ENCODE assay signal across 9 mouse cellular contexts in genomic region chr11:4821492-4822445, GRCm38 (mm10). TPM values are rescaled to one million over a fixed set of nuclear protein-coding genes. Genes with fewer than 3 reads are reported as not detected.
DNase-seq lines count a peak whose midpoint lies in the region; ATAC-seq and TF ChIP-seq lines count a peak whose summit lies in the region.
"Had no signal": no experiment of that assay in that cellular context is flagged by ENCODE, and none has a peak within 500 bp of the region (broad histone marks: within the 10 kb centered on the region; RNA-seq: fewer than 3 reads in every experiment).

No protein-coding gene starts in this region.

- TF ChIP-seq CTCF in forebrain, postnatal 0 days (IDR thresholded peaks at IDR 0.05; ENCODE audit: low read depth), result peak; percentile 87

- H3K4me2 ChIP-seq in forebrain, postnatal 0 days (ENCODE audit: low read depth), result no peak overlapping the region
- H3K4me2 ChIP-seq in forebrain, embryonic 13.5 days, result no peak overlapping the region
- no peak overlapping the region for H3K4me2 ChIP-seq in hindbrain, embryonic 11.5 days (replicated peaks; ENCODE audit: low read depth, low read length)
- H3K4me2 ChIP-seq: stomach, embryonic 15.5 days had no signal

- no peak overlapping the region for H3K9ac ChIP-seq in forebrain, postnatal 0 days
- no peak overlapping the region for H3K9ac ChIP-seq in forebrain, embryonic 13.5 days
- H3K9ac ChIP-seq in hindbrain, embryonic 11.5 days (ENCODE audit: low read depth, low read length), result no peak overlapping the region
- H3K9ac ChIP-seq: stomach, embryonic 15.5 days had no signal

- no peaks in the 10 kb centered on the region for H3K9me3 ChIP-seq in forebrain, postnatal 0 days (ENCODE audit: low read length)
- no peaks in the 10 kb centered on the region for H3K9me3 ChIP-seq in forebrain, embryonic 13.5 days (replicated peaks)
- no peaks in the 10 kb centered on the region for H3K9me3 ChIP-seq in hindbrain, embryonic 11.5 days (ENCODE audit: control insufficient read depth, low read length)
- H3K9me3 ChIP-seq: stomach, embryonic 15.5 days had no signal

- DNase-seq in forebrain, postnatal 0 days, result peak; percentile 71
- peak; percentile 20 to 28 for DNase-seq in right cerebral cortex, adult 2 months (ENCODE audit: low spot score in 2 of 2)
- DNase-seq in right cerebral cortex, postnatal 4 days, result no peak
- DNase-seq in hindbrain, embryonic 11.5 days (ENCODE audit: low spot score), result peak; percentile 49
- peak; percentile 73 for DNase-seq in retina, embryonic 14.5 days (ENCODE audit: low spot score)
- no peak for DNase-seq in adrenal gland, adult 2 months
- DNase-seq in cerebellum, adult 9-11 months, result no peak

- WGBS in forebrain, postnatal 0 days, result 45% methylated on average over 7 of the region's 7 CpGs
- 44% methylated on average over 6 of the region's 7 CpGs for WGBS in forebrain, embryonic 13.5 days
- WGBS in hindbrain, embryonic 11.5 days, result 48% methylated on average over 7 of the region's 7 CpGs

- ATAC-seq in forebrain, postnatal 0 days, result peak; percentile 74
- no peak for ATAC-seq in forebrain, embryonic 13.5 days
- ATAC-seq in hindbrain, embryonic 11.5 days (ENCODE audit: low FRiP score), result no peak

- H3K27me3 ChIP-seq in forebrain, postnatal 0 days (ENCODE audit: insufficient read depth, low read length), result no peaks in the 10 kb centered on the region
- H3K27me3 ChIP-seq in forebrain, embryonic 13.5 days, result no peaks in the 10 kb centered on the region
- no peaks in the 10 kb centered on the region for H3K27me3 ChIP-seq in hindbrain, embryonic 11.5 days (ENCODE audit: control insufficient read depth, insufficient read depth, low read length)
- H3K27me3 ChIP-seq: stomach, embryonic 15.5 days had no signal

- H3K36me3 ChIP-seq in forebrain, postnatal 0 days (ENCODE audit: insufficient read depth), result no peaks in the 10 kb centered on the region
- H3K36me3 ChIP-seq in forebrain, embryonic 13.5 days (ENCODE audit: poor library complexity, severe bottlenecking), result peaks cover 8% of the 10 kb centered on the region
- H3K36me3 ChIP-seq in hindbrain, embryonic 11.5 days (ENCODE audit: control insufficient read depth, insufficient read depth, low read length), result no peaks in the 10 kb centered on the region
- H3K36me3 ChIP-seq: stomach, embryonic 15.5 days had no signal

- no peak overlapping the region for H3K4me3 ChIP-seq in forebrain, postnatal 0 days (ENCODE audit: low read depth, low read length)
- no peak overlapping the region for H3K4me3 ChIP-seq in forebrain, embryonic 13.5 days
- no peak overlapping the region for H3K4me3 ChIP-seq in hindbrain, embryonic 11.5 days (ENCODE audit: low read depth, low read length)
- H3K4me3 ChIP-seq: stomach, embryonic 15.5 days had no signal

- H3K4me1 ChIP-seq in forebrain, postnatal 0 days (ENCODE audit: insufficient read depth), result no peaks in the 10 kb centered on the region
- H3K4me1 ChIP-seq in forebrain, embryonic 13.5 days, result no peaks in the 10 kb centered on the region
- no peaks in the 10 kb centered on the region for H3K4me1 ChIP-seq in hindbrain, embryonic 11.5 days (replicated peaks; ENCODE audit: control insufficient read depth, insufficient read depth, low read length)
- H3K4me1 ChIP-seq: stomach, embryonic 15.5 days had no signal

- no peak overlapping the region for H3K27ac ChIP-seq in forebrain, postnatal 0 days (ENCODE audit: low read depth, low read length)
- H3K27ac ChIP-seq in forebrain, embryonic 13.5 days, result no peak overlapping the region
- no peak overlapping the region for H3K27ac ChIP-seq in hindbrain, embryonic 11.5 days (ENCODE audit: low read depth, low read length)
- H3K27ac ChIP-seq: stomach, embryonic 15.5 days had no signal

RNA-seq across cellular contexts. Expression of gene Nf2, which starts 27.6 kb away (rescaled TPM):
- total RNA-seq in forebrain, postnatal 0 days (2014; rRNA removed), result 97.3 and 121 TPM in 2 replicates
- 49.3 and 57.8 TPM in 2 replicates for polyA plus RNA-seq in forebrain, postnatal 0 days (2015; fragmentation: Nextera tagmentation; extraction: Ambion mirVana)
- 56.8 and 58.2 TPM in 2 replicates for polyA plus RNA-seq in forebrain, embryonic 13.5 days (2015; fragmentation: Nextera tagmentation; extraction: Ambion mirVana)
- polyA plus RNA-seq in hindbrain, embryonic 11.5 days (2014; fragmentation: Nextera tagmentation; extraction: Ambion mirVana), result 49.9 and 51.7 TPM in 2 replicates
- 100 to 1,000 TPM in 1 of 2 experiments, 10 to 100 TPM in 1; 87.8 to 130 TPM for total RNA-seq in adrenal gland, adult 2 months (2021)
- polyA plus RNA-seq in adrenal gland, adult 2 months (2012; rRNA removed), result 72.5 and 94.6 TPM in 2 replicates

RNA-seq across cellular contexts. Expression of gene Nipsnap1, which starts 52.0 kb away (rescaled TPM):
- 125 and 146 TPM in 2 replicates for total RNA-seq in forebrain, postnatal 0 days (2014; rRNA removed)
- polyA plus RNA-seq in forebrain, postnatal 0 days (2015; fragmentation: Nextera tagmentation; extraction: Ambion mirVana), result 116 and 128 TPM in 2 replicates
- polyA plus RNA-seq in forebrain, embryonic 13.5 days (2015; fragmentation: Nextera tagmentation; extraction: Ambion mirVana), result 118 and 120 TPM in 2 replicates
- 80.8 and 85.7 TPM in 2 replicates for polyA plus RNA-seq in hindbrain, embryonic 11.5 days (2014; fragmentation: Nextera tagmentation; extraction: Ambion mirVana)
- total RNA-seq in adrenal gland, adult 2 months (2021), result 10 to 100 TPM; 31.5 to 35.9 TPM
- polyA plus RNA-seq in adrenal gland, adult 2 months (2012; rRNA removed), result 28.2 and 30.6 TPM in 2 replicates

Comparison
In these comparisons a context has a peak if more than half of its experiments do, and no peak if none do; other contexts are left out.
1. DNase-seq: peak in forebrain, postnatal 0 days (single experiment), right cerebral cortex, adult 2 months (2 of 2), hindbrain, embryonic 11.5 days (single experiment) and retina, embryonic 14.5 days (single experiment); none in right cerebral cortex, postnatal 4 days (single experiment), adrenal gland, adult 2 months (single experiment) and cerebellum, adult 9-11 months (single experiment).